Mouse (Mus musculus) activated CD4-positive, CD25-positive, alpha-beta regulatory T cell (primary cell): ENCODE results near the gene Adat1. TPM values are rescaled to one million over a fixed set of nuclear protein-coding genes. Genes with fewer than 3 reads are reported as not detected.

Experiments
- polyA plus RNA-seq, 2 experiments: library from polyadenylated mRNA; unstranded; fragments of 100-300 nt; shearing (Covaris generic); gene quantifications; one replicate each; pipeline ENCODE4 v1.2.1; 2017

Gene Adat1
- polyA plus RNA-seq = 1 to 10 TPM; 4.9 to 6.9 TPM

GRCm38 (mm10) chr8:111992013-111992702 is at the start of gene Adat1:
Gene Adat1 (minus strand): TSS chr8:111992302.

GRCm38 (mm10) chr8:112014936-112015335 is 22.8 kb upstream of the Adat1 start, which contains the start of gene Gm6793:
Gene Gm6793 (minus strand): TSS chr8:112015036.

GRCm38 (mm10) chr8:112010997-112011815 is 19.1 kb upstream of the Adat1 start, which contains the start of the genes Kars and Terf2ip:
Gene Kars (minus strand): TSS chr8:112011323.
Gene Terf2ip (plus strand): TSS chr8:112011398.

DNA sequence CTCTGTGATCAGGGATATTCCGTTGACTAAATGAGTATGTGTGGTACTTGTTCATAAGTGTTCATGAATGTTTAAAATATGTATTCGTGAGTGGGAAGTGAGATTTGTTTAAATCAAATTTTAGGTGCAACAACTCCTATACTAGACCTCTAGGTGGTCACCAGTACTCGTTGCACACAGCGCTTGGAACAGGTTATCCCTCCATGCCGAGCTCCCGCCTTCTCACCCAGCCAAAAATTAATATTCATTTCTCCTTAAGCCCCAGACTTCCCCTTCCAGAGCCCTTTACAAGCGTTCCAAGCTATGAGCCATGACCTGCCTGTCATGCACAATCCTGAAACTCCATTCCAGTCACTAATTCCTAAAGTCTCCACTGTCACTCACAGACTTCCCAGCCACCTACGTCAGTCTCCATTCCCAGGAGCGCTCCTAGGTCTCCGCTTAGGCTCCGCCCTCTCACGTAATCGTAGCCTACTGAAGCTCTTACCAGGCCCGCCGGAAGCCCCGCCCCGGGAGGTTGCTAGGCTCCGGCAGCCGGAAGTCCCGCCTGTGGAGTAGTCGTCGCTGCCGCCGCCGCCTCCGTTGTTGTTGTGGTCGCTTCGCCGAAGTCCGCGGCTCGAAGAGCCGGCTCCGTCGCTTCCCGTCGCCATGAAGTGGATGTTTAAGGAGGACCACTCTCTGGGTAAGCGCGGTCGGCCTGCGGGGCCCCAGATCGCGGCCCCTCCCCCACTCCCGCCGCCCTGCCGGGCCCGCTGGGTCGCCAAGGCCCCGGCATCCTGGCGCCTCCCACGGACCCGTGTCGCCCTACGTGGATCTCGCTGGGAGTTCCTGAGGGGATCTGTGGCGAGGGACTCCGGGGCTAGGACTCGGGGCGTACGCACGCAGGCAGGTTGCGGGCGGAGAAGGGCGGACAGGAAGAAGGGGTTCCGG is 51.7 kb downstream of the Adat1 start, which contains the start of gene Gabarapl2:
TSS of gene Gabarapl2 (plus strand) at position 533 of the 930 bp plus-strand sequence.

DNA sequence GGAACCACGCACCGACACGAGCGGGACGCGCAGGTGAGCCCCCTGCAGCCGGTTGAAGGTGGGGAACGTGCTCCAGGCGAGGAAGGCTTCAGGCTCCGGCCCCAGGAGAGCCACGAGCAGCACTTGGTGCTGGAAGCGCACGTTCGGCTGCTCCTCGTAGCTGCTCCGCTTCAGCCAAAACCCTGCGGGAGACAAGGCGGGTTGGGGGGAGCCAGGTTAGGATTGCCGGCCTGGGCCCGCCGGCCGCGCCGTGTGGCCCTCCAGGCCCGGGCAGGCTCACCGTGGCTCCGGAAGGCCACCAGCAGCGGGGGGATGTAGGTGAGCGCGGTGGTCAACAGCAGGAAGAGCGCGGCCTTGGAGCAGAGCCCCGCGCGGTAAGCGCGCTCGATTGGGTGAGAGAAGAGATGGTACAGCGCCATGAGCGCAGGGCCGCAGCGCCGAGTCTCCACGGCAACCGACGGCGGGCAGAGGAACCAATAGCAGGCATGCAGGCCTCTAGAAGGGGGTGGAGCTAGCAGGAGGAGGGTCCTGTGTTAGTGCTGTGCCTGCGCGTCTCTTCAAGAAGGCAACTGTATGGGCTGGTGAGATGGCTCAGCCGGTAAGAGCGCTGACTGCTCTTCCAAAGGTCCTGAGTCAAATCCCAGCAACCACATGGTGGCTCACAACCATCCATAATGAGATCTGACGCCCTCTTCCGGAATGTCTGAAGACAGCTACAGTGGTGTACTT is 58.6 kb downstream of the Adat1 start, which contains the start of gene Tmem231:
TSS of gene Tmem231 (minus strand) at position 534 of the 729 bp plus-strand sequence.

Other genes with a start within 250 kb of the Adat1 start
- gene Bcar1, start 248.5 kb downstream of the Adat1 start, polyA plus RNA-seq = 1 to 10 TPM in 1 of 2 experiments, under 1 TPM in 1; 0.17 to 3.0 TPM
- gene Cfdp1, start 138.0 kb downstream of the Adat1 start, polyA plus RNA-seq = 10 to 100 TPM; 98.2 TPM
- under 1 TPM; 0.90 to 0.98 TPM for gene Tmem170, start 115.6 kb downstream of the Adat1 start, polyA plus RNA-seq
- gene Chst5, start 81.9 kb downstream of the Adat1 start, polyA plus RNA-seq = under 1 TPM in 1 of 2 experiments, not detected in 1; 0.23 TPM
- 1 to 10 TPM in 1 of 2 experiments, under 1 TPM in 1; 0.60 to 2.6 TPM for gene Tmem231, start 58.4 kb downstream of the Adat1 start, polyA plus RNA-seq
- 100 to 1,000 TPM; 310 to 343 TPM for gene Gabarapl2, start 51.6 kb downstream of the Adat1 start, polyA plus RNA-seq
- gene Kars, start 19.0 kb upstream of the Adat1 start, polyA plus RNA-seq = 100 to 1,000 TPM in 1 of 2 experiments, 10 to 100 TPM in 1; 99.8 to 104 TPM
- gene Terf2ip, start 19.1 kb upstream of the Adat1 start, polyA plus RNA-seq = 10 to 100 TPM; 28.8 to 36.3 TPM
- gene Gm6793, start 22.7 kb upstream of the Adat1 start, polyA plus RNA-seq = 1 to 10 TPM; 1.4 to 1.6 TPM